Mouse (Mus musculus): Measurements from ENCODE around the gene Srp14.
A peak's percentile ranks its signal among the peaks of the same experiment; 100 is the strongest.

Srp14 gene

DNA sequence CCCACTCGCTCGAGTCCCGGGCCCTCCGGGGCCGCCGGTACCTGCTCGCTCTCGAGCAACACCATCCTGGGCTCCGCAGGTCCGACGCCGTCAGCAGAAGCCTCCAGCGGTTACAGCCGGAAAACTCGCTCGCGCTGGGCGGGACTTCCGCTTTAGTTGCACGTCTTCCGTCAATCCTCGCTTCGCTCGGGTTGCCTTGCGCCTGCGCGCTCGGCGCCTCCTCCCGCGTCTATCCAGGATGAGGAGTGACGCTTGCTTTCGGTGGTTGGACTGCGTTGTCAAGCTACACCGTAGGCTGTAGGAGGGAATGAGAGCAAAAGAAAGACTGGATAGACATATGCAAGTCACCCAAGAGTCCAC is at the start of gene Srp14:
TSS of gene Srp14 (minus strand) at position 162 of the 360 bp plus-strand sequence.
- DNase-seq (ENCODE audit: extremely low spot score, low read depth, low spot score): peak; percentile 81

DNA sequence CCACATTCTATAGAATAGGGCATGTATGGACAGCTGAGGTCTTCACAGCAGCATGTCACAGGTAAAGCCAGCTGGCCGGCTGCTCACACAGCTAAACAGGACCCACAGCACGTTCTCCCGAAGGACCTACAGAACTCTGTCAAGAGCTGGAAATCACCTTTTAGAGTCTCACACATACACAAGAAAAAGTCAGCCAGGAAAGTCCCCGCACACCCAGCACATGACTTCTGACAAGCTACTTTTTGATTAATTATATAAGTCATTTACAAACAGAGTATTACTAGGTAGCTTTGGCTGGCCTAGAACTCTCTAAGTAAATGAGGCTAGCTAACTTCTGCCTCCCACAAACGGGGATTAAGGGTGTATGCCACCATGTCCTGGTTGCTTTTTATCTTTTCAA is 47.0 kb upstream of the Srp14 start:
- DNase-seq (ENCODE audit: extremely low spot score, low read depth, low spot score): no peak

DNA sequence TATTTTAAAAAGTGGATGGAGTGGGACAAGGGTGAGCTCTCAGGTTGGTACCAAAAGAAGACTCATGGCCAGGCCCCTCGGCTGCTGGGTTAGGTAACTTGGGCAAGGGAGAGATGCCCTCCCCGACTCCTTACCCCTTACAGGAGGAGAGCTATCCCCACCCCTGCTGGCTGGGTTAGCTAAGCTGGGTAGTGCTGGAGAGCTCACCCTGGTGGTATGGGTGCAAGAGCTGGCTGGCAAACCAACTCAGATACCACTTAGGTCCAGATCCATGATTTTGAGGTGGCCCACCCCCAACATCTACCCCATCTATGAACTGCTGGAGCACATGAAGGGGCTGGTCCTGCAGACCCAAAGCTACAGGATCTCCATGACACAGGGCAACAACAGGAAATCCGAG is 45.3 kb upstream of the Srp14 start:
- DNase-seq (ENCODE audit: extremely low spot score, low read depth, low spot score): no peak

DNA sequence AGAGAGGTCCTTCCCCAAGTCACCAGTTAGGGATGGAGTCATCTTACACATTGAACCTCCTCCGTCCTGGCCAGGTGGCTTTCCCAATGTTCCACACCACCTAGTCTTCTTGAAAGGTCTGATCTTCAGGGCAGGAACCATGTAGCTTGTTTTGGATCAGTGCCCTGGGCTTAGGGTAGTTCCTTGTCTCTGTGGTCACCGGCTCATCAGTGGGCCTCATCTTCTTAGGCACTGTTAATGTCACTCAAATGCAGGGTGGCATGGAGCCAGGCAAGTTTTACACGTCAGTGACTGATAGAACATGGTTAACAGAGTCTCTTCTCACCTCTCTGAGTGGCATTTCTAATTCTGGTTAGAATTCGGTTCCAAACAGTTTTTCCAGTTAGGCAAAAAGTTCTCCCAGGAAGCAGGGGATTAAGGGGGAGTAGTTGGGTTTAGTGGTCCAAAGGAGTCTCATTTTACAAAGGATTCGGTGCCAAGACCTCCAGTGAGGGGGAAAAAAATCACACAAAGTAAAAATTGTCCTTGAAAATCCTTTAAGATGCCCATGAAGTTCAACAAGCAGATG is 43.7 kb upstream of the Srp14 start:
- DNase-seq (ENCODE audit: extremely low spot score, low read depth, low spot score): no peak

DNA sequence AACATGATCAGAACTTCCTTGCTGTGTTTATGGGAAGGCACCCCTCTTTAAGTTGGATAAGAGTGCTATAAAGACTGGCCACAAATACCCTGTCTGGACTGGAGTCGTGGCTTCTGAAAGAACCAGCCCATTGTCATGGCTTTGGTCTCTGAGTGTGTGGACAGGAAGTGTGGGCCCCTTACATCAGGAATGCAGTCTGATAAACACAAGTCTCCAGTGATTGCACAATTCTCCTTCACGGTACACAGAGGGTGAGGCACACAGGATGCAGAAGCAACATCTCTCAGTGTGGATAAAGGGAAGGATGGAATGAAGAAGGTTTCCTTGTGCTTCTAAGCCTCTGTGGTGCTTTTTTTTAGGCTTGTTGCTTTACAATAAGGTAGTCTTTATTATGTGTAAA is 42.8 kb upstream of the Srp14 start:
- no peak for DNase-seq (ENCODE audit: extremely low spot score, low read depth, low spot score)

DNA sequence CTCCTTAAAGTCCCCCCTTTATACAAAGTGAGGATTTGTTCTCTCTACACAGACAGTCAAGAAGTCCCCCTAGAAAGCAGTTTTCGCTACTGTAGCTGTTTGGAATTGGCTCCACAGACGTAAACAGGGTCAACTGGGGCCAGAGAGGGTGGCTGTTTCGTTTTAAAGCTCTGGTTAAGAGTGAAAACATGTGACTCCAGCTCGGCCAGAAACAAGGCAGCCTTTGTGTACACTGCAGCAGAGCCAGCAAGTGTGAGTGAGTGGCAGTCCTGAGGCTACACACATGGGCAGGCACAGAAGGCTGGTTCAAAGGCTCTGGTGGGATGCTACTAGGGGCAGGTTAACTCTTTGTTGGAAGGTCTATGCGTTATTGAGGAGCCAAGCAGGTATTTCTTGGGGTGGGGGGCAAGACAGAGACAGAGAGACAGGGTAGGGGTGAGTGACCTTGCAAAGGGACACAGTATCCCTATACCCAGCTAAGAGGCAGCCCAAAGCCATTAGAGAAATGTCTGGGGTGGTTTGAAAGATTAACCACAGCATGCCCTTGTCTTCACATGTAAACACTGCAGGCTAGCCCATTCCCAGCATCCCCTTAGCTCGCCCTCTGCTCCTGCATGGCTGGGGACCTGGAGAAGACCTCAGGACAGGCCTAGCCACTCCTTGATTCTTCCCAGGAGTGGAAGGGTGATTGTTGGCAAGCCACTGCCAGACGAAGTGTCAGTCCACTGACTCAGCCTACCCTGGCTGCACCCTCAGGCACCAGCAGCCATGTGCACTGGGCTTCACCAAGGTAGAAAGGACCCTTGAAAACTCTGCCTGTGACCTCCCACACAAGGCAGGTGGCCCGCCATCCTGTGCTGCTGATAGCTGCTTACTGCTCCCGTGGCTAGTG is 40.8 kb upstream of the Srp14 start:
- DNase-seq (ENCODE audit: extremely low spot score, low read depth, low spot score): peak; percentile 69

DNA sequence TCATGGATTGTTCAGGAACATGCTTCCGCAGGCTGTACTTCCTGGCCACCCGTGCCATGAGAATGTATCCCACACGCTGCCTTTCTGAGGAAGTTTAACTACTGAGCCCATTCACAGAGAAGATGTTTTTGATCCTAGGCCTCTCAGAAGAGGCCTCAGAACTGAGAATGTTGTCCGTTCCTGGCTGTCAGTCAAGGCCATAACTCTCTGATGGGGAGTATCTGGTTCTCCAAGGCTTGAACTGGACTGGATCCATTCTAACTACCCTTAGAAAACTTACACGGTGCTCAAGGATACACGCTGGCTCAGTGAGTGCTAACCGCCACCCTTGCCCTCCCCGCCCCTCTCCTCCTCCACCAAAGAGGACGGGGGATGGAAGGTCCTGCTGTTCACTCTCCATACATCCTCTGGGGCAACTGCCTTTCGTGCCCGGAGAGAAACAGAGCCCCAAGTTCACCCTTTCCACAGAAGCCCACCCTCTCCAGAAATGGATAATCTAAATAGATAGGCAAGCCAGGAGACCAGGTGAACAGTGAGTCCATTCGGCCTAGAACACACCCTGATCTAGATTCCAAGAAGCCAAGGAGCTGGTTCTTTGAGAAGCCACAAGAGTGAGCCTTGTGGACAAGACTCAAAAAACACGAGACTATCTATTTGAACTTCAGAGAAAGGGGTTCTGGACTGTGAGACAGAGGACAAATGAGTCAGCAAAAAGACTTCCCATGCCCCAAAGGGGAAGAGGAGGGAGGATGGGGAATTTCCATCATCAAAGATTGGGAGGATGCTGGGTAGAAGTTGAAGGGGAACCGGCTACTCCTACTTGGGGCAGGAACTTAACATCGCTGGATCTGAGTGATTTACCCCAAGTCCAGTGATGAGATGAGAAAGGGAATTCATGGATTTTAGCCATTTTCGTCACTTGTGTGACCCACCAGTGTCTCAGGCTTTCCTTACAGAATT is 33.2 kb upstream of the Srp14 start:
- DNase-seq (ENCODE audit: extremely low spot score, low read depth, low spot score): no peak

DNA sequence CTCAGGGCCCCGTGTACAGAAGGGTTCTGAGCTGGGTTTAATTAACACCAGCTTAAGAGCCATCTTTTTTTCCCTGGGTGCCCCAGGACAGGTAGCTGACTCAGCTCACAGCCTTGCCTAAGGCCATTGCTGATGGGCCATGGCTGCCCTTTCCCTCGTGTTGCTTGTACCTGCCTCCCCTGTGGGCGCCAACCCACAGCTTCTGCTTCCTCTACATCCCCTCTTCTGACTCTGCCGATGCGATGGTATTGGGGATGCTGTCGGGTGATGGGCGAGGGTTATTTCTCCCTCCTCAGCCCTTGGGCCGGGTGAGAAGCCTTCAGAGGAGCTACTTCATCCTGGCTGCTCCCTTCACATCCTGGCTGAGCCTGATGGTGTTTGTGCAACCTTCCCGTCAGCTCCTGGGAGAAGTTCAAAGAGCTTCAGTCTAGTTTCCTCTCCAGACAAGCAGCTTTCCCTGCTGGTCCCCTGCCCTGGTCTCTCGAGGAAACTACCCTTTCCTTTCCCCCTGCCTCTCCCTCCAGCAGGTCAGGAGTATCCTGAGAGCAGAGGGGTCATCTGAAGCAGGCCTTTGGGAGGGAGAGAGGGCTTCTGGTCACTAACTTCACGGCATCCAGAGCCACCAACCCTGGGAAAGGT is 32.4 kb upstream of the Srp14 start:
- no peak for DNase-seq (ENCODE audit: extremely low spot score, low read depth, low spot score)

DNA sequence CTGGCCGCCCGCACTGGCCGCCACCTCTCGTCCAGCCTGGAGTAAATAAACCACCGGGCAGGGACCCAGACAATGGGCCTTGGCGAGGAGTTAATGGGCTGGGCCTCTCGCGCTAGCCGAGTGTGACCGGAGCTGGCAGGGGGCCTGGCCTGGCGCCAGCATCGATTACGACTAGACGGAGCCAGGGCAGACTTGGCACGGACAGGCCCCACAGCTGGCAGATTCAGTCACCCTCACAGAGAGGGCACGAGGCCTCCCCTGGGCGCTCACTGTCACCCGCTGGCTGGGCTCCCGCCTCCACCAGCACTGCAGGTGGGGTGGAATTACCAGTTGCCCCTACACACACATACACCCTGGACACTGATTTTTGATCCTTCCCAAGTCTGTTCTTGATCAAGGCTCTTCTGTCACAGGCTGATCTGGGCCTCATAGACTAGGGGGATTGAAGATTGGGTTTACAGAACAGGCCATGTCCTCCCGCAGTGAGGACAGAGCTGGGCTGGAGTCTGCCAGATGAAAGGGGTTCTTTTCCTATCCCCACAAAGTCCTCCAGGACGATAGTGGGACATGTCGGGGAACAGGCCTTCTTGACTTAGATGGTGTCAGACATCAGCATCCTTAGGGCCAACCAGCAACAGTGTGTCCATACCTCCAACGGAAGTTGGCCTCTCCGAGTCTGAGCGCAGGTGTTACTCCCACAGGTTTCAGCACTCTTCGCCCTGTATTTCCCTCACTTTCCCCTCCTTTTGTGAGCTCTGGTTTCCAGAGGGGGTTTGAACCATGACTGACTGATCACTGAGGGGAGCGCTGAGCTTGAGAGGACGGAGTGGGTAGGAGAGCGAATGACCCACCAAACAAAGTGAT is 31.2 kb upstream of the Srp14 start:
- DNase-seq (ENCODE audit: extremely low spot score, low read depth, low spot score): no peak

DNA sequence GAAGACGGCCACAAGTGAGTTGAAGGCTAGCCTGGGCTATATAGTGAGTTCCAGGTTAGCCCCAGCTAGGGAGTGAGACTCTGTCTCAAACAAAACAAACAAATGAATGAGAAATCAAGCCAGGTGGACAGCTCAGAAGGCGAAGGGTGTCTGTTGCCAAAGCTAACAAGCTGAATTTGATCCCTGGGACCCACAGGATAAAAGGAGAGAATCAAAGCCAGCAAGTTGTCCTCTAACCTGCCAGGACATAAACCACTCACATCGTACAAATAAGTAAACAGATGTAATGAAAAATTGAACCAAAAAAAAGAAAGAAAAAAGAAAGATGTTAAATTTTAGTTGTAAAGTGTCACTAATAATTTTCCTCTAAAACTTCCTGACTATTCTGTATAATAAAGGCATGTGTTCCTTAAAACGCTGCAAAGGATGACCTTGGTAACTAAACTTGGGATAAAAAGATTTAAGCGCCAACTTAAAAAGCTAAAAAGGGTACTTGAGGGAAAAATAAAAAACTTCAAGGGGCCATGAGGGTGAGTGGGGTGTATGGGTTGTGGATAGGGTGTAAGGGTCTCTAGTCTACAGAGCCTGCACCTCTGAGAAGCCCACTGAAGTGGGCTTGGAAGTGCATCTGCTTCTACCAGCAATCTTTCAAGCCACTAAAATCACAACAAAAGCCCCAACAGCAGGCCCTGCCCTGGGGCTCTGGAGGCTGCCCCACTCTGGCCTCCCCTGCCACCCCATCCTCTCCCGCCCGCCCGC is 30.4 kb upstream of the Srp14 start:
- no peak for DNase-seq (ENCODE audit: extremely low spot score, low read depth, low spot score)

DNA sequence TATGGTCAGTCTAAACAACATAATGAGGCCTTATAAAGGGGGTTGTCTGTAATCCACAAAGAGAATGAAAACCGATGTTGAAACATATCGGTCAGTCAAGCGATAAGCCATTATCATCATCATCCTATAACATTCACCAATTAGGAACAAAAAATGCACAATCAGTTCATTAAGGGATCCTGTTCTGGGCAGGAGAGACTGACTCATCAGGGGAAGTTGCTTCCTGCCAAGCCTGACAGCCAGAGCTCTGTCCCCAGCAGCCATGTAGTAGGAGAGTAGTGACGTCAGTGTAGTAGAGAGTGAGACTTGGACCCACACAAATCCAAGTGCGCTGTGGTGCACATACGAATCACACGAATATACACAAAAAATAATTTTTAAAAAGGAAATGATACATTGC is 27.6 kb upstream of the Srp14 start:
- DNase-seq (ENCODE audit: extremely low spot score, low read depth, low spot score): no peak

DNA sequence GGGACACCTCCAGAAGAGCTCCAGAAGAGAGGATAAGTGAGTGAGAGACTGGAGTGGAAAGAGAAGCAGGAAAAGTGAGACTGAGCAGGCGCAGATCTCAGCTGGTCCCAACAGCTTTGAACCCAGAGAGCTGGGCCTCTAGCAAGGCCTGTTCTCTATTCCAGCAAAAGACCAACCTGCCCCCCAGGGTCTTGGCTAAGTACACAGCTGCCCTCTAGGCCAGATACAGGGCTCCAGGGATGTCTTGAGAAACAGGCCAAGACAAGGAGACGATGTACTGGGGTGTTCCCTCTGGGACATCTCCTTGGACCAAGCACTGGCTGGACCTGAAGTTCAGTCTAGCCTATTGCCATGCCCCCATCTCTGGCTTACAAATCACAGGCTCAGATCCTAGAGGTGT is 20.7 kb upstream of the Srp14 start:
- no peak for DNase-seq (ENCODE audit: extremely low spot score, low read depth, low spot score)

DNA sequence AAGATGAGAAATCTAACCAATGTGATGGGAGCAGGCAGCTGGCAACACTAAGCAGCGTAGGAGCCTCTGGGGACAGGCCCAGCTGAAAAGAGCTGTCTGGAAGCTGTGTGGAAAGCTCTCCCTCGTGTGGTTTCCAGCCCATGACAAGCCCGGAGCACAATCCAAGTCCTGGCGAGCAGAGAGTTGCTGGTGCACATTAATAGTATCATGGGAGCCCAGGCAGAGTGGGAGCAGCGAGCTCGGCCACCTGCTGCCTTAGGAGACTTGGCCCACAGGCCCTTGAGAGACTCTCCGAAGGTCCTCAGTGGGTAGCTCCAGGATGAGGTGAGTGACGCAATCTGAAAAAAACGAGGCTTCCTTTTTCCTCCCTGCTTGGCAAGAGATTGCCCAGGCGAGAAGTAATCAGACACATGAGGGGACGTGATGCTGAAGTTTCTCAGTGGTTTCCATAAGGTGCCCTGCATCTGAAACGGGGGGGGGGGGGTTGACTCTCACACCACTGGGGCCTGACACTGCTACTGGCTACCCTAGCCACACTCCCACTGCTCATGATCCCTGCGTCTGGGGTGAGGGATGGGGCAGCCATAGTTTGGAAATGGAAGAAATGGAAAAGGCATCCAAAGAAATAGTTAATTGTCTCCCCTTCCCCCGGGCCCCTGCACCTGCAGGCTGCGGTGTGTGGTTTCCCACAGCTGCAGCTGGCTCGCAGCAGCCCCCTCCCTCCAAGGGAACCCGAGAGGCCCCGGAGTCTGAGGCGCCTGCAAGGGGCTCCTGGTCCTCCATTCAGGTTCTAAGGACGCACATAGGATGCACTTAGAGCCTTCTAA is 19.8 kb upstream of the Srp14 start:
- no peak for DNase-seq (ENCODE audit: extremely low spot score, low read depth, low spot score)

DNA sequence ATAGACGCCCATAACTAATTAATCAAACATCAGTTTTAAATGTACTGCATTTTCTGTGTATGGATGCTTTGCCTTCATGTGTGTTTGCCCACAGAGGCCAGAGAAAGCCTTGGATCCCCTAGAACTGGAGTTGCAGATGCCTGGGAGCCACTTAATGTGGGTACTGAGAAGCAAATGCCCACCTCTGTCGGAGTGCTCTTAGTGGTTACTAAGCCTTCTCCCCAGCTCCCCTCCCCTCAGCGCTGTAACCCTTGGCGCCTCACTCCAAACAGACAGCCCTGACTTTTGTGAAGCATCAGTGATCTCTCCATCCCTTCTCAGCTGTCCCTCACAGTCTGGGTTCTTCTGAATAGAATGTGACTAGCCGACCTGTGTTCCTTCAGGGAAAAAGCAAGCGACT is 19.0 kb upstream of the Srp14 start:
- no peak for DNase-seq (ENCODE audit: extremely low spot score, low read depth, low spot score)

DNA sequence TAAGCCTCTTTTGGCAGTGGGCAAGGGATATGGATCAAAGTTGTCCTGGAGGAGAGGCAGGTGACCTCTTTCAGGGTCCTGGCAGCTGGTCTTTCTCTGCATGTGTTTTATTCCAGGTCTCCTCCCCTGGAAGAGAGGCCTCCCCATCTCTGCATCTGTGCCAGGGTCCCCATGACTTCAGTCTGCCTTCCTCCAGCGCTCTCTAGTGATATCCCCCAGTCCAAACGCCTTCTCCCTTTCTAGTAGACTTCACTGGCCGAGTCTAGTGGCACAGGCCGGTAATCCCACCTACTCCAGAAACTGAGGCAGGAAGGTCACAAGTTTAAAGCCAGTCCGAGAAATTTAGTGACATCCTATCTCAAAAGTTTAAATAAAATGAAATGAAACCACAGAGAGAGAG is 18.4 kb upstream of the Srp14 start:
- no peak for DNase-seq (ENCODE audit: extremely low spot score, low read depth, low spot score)

DNA sequence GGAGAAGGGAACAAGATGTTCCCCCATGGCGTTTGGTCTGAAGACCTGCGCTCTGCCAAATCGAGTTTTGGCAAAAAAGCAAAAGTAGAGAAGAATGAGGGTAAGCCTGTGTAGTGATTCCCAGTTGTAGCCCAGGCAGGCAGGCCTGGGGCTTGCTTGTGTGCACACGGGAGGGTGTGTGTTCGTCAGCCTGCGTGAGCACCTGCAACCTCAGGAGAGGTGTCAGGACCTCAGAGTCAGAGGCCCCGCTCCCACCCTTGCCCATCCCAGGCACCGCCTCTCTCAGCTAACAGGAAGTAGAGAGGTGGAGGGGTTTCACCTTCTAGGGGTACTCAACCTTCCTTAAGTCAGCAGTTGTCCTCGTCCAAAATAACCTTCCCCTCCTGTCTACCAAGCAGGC is 15.5 kb upstream of the Srp14 start:
- no peak for DNase-seq (ENCODE audit: extremely low spot score, low read depth, low spot score)

DNA sequence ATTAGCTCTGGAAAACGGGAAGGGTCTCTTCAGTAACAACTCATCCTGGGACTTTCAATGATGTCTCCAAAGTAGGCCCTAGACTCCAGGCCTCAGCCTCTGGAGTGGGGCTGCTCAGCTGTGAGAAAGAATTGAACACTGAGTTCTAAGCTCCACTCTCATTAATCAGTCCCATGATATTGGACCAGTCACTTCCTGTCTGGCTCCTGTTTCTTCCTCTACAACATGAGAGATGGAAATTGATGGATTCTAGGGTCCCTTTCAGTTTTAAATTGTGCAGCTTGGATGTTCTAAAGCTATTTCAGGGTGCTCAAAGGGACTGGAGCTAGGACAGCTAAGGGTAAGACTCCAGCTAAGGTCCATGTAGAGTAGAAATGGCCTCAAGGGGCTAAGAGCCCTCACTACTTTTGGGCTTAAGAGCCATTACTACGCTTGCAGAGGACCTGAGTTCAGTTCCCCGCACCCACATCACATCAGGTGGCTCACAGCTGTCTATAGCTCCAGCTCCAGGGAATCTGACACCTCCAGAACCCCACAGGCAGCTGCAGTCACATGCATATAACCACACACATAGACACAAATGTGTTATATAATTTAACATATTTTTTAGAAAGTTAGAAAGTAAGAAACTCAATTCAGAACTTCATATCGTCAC is 12.4 kb upstream of the Srp14 start:
- no peak for DNase-seq (ENCODE audit: extremely low spot score, low read depth, low spot score)

DNA sequence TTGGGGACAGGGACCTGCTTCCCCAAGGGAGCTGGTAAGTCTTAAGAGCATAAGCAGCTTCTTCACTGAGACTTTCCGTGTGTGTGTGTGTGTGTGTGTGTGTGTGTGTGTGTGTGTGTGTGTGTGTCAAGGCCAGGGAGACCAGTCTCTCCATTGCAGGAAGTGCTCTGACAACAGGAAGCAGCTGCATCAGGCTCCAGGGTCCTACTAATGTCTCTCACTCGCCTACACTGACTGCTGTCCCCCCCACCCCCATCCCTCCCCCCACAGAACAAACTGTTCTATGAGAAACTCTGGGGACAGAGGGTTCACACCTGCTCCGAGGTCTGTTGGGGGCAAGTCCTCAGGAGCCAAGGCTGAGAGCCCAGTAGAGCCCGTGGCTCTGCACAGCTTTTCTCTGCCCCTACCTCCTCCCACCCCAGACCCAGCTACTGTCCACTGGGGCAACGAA is 11.8 kb upstream of the Srp14 start:
- DNase-seq (ENCODE audit: extremely low spot score, low read depth, low spot score): no peak
